Mouse (Mus musculus) bone marrow macrophage, adult 2 months (primary cell): Measurements from ENCODE around the gene Gtpbp1.

Source experiments
- CTCF ChIP-seq: IDR thresholded peaks from 2 replicates; pipeline ENCODE4 v1.5.1; 2012; ENCODE audit warnings: low read depth, mild to moderate bottlenecking, low read length, moderate library complexity
- POLR2A ChIP-seq: IDR thresholded peaks from 2 replicates; pipeline ENCODE4 v1.6.1; 2012; ENCODE audit warnings: mild to moderate bottlenecking, low read depth, low read length, borderline replicate concordance

DNA sequence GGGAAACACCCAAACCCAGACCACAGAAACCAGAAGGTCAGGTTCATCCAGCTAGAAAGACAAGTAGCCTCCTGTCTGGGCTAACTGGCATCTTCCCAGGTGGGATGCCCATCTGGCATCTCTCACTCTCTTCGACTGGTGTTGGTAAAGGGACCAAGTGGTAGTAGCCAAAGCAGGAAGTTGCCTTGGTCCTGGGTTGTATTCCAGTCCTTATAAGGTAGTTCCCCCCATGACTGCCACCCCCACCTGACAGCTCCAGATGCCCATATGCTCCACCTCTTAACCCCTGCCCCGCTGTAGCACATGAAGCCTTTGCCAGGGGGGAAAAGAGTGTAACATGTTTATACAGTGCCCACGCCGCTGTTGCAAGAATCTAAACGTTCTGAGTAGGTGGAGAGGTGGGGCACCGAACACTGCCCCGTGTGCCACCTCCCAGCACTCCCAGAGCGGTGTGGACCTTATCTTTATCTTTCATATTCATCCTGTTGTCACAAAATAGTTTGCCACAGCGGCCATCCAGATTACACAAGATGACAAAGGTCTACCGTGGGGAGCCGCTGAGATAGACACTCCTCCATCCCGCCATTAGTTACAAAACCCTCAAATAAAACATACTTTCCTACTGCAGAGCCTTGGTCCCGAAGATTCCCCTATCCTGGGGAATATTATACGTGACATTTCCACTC, 50.7 kb downstream of the Gtpbp1 start:
- TF ChIP-seq POLR2A (no peak), CTCF (no peak)
